Mouse (Mus musculus) embryonic facial prominence, embryonic 11.5 days (tissue): ENCODE measurements around the gene Mlh3. TPM values are rescaled to one million over a fixed set of nuclear protein-coding genes. Genes with fewer than 3 reads are reported as not detected.

ENCODE experiments used
- ATAC-seq: fragments of 200-750 bp; cut with Nextera tagmentation; replicated peaks from 2 replicates; pipeline ENCODE4 v1.8.0; 2017; ENCODE audit warnings: low read depth; ENCODE audit not compliant: insufficient number of reproducible peaks, low FRiP score, low TSS enrichment
- DNase-seq: peaks from one replicate; pipeline ENCODE4 v3.0.0-alpha.2; 2015; ENCODE audit warnings: low spot score
- H3K27ac ChIP-seq: fragments of 300-500 bp; sonication (generic); replicated peaks from 2 replicates; pipeline ENCODE4 v1.5.1; 2014; ENCODE audit warnings: mild to moderate bottlenecking, low read depth, low read length, control low read depth
- H3K27me3 ChIP-seq: fragments of 300-500 bp; sonication (generic); 2 replicates; pipeline ENCODE4 v1.6.1; 2014; ENCODE audit warnings: mild to moderate bottlenecking, low read length, moderate library complexity, mixed read lengths; ENCODE audit not compliant: control insufficient read depth, insufficient read depth
- H3K36me3 ChIP-seq: fragments of 300-500 bp; sonication (generic); replicated peaks from 2 replicates; pipeline ENCODE4 v1.6.1; 2014; ENCODE audit warnings: low read depth, mild to moderate bottlenecking, low read length, moderate library complexity, mixed read lengths; ENCODE audit not compliant: control insufficient read depth, insufficient read depth
- H3K4me1 ChIP-seq: fragments of 300-500 bp; sonication (generic); 2 replicates; pipeline ENCODE4 v1.6.1; 2014; ENCODE audit warnings: low read length, mixed read lengths; ENCODE audit not compliant: control insufficient read depth, insufficient read depth
- H3K4me2 ChIP-seq: fragments of 300-500 bp; sonication (generic); 2 replicates; pipeline ENCODE4 v1.6.1; 2014; ENCODE audit warnings: low read depth, mild to moderate bottlenecking, control low read depth, low read length, moderate library complexity
- H3K4me3 ChIP-seq: fragments of 300-500 bp; sonication (generic); 2 replicates; pipeline ENCODE4 v1.5.1; 2014; ENCODE audit warnings: low read depth, low read length, control low read depth
- H3K9ac ChIP-seq: fragments of 300-500 bp; sonication (generic); replicated peaks from 2 replicates; pipeline ENCODE4 v1.6.1; 2014; ENCODE audit warnings: mild to moderate bottlenecking, control low read depth, low read length
- H3K9me3 ChIP-seq: fragments of 300-500 bp; sonication (generic); replicated peaks from 2 replicates; pipeline ENCODE4 v1.6.1; 2016; ENCODE audit warnings: mild to moderate bottlenecking, low read length, inconsistent platforms, mixed read lengths; ENCODE audit not compliant: control insufficient read depth
- WGBS: fragments of 180-500 bp; shearing (Covaris S2); extraction: QIAGEN DNeasy Blood & Tissue Kit; methylation state at CpG from one replicate; pipeline ENCODE4 v1.1.7; 2014; 5-methylcytosine and 5-hydroxymethylcytosine counted together
- polyA plus RNA-seq: library from polyadenylated mRNA; unstranded; fragments of >200 nt; fragmentation: Nextera tagmentation; extraction: Ambion mirVana; gene quantifications from 2 replicates; pipeline ENCODE4 v1.2.1, GENCODE M21; 2014

Mlh3 gene
- polyA plus RNA-seq, 1 experiment from 2014 or later, result 9.5 TPM

DNA sequence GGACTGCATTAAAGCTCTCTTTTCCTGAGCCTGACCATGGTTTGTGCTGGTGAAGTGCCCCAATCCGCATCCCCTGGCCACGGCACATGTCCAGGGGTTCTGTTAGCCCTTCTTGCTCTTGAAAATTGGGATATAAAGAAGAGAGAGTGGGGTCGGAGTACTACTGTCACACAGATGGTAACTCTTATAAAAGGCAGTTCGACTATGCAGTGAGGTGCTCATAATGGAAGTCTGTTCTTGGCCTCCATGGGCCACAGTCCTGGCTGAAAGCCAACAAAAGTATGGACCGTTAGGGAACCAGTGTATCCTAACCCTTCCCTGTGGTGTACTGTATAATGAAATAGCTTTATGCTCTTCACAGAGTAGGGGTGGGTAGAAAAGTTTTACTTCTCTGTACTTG, 26.5 kb upstream of the Mlh3 start:
- WGBS, result 68% methylated on average over 5 of the region's 5 CpGs
- H3K36me3 ChIP-seq, result peaks cover 5% of the 10 kb centered on the region
- H3K27ac ChIP-seq, result no peak overlapping the region
- H3K4me3 ChIP-seq, result no peak overlapping the region
- no peaks in the 10 kb centered on the region for H3K4me1 ChIP-seq
- H3K4me2 ChIP-seq, result no peak overlapping the region
- H3K27me3 ChIP-seq, result no peaks in the 10 kb centered on the region
- no peak overlapping the region for H3K9ac ChIP-seq
- DNase-seq, result no peak
- no peaks in the 10 kb centered on the region for H3K9me3 ChIP-seq
- no peak for ATAC-seq

DNA sequence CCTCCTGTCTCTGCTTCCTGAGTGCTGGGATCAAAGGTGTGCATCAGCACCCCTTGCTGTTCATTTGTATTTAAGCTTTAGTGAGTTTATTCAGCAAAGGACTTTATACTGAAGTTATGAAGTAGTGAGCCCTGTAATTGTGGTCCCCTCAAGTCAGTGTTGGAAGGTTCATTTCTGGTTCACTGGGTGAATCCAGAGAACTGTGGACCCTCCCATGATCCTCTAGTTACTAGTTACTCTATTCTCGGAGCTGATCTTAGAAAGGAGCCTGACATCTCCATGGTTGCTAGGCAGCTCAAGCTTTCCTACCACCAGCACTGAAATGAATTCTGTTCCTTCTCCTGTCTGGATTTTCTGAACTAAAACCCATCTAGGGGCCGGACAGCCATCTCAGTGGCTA, 25.1 kb upstream of the Mlh3 start:
- H3K4me3 ChIP-seq, result no peak overlapping the region
- H3K36me3 ChIP-seq, result no peaks in the 10 kb centered on the region; the same call in 1 of the 2 replicates
- H3K9me3 ChIP-seq, result no peaks in the 10 kb centered on the region
- H3K4me2 ChIP-seq, result no peak overlapping the region
- no peak overlapping the region for H3K9ac ChIP-seq
- no peak for DNase-seq
- ATAC-seq, result no peak
- H3K4me1 ChIP-seq, result no peaks in the 10 kb centered on the region
- H3K27ac ChIP-seq, result no peak overlapping the region
- H3K27me3 ChIP-seq, result no peaks in the 10 kb centered on the region
- whole genome bisulfite sequencing, result 82% methylated on average over 2 of the region's 2 CpGs

DNA sequence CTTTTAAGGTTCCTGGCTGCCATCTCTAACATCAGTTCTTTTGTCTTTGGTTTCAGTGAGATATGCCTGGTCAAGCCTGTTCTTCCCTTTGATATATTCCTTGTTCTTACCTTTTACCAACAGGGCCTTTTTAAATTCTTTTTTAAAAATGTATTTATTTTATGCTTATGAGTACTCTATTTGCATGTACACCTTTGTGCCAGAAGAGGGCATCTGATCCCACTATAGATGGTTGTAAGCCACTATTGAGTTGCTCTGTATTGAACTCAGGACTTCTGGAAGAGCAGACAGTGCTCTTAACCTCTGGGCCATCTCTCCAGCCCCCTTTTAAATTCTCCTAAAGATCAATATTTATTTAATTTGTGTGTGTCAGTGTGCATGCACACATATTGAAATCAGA, 22.5 kb upstream of the Mlh3 start:
- DNase-seq (no peak), ATAC-seq (no peak)
- no peaks in the 10 kb centered on the region for H3K4me1 ChIP-seq
- H3K4me2 ChIP-seq, result no peak overlapping the region
- no peak overlapping the region for H3K9ac ChIP-seq
- H3K27ac ChIP-seq, result no peak overlapping the region
- no peaks in the 10 kb centered on the region for H3K27me3 ChIP-seq
- no peaks in the 10 kb centered on the region for H3K36me3 ChIP-seq
- H3K4me3 ChIP-seq, result no peak overlapping the region
- no peaks in the 10 kb centered on the region for H3K9me3 ChIP-seq

DNA sequence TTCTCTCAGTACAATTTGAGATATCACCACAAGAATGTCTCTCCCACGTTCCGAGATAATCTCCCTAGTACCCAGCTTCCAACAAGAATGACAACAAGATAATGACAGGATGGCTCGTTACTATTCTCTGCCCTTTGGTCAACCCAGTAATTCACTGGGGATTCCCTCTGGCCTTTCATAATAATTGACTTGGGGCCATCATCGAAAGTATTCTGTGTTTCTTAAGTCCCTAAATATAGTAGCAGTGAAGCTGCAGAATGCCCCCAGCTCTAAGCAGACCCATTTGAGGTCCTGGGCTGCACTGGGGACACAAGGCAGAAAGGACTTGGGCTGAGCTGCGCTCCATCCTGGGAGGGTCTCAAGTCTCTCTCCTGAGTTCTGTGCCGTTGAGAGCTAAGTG, 21.9 kb upstream of the Mlh3 start:
- no peaks in the 10 kb centered on the region for H3K36me3 ChIP-seq
- H3K27me3 ChIP-seq, result no peaks in the 10 kb centered on the region
- H3K4me1 ChIP-seq, result no peaks in the 10 kb centered on the region
- ATAC-seq (no peak), DNase-seq (no peak)
- WGBS, result 65% methylated on average over 6 of the region's 6 CpGs
- H3K4me2 ChIP-seq, result no peak overlapping the region
- H3K9me3 ChIP-seq, result no peaks in the 10 kb centered on the region
- H3K4me3 ChIP-seq, result no peak overlapping the region
- H3K27ac ChIP-seq, result no peak overlapping the region
- no peak overlapping the region for H3K9ac ChIP-seq

DNA sequence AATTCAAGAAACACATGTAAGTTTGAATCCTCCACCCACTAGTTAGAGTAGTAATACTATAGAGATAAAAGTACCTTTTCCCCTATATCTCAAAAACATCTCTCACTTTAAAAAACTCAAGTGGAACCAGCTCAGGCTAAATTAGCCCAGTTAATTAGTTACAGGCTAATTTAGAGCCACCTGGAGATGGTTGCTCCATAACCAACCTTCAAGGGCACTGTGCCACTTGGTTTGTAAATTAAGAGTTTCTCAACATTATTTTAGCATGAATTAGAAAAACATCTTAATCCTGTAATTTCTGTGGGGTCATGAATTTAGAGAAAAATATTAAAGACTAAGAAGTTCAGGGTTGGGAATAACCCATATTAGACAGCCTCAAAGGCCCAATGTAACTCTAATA, 21.1 kb upstream of the Mlh3 start:
- H3K4me1 ChIP-seq, result no peaks in the 10 kb centered on the region
- no peak overlapping the region for H3K4me3 ChIP-seq
- no peak for ATAC-seq
- no peak overlapping the region for H3K27ac ChIP-seq
- no peak overlapping the region for H3K9ac ChIP-seq
- H3K27me3 ChIP-seq, result no peaks in the 10 kb centered on the region
- no peak overlapping the region for H3K4me2 ChIP-seq
- no peaks in the 10 kb centered on the region for H3K36me3 ChIP-seq
- no peaks in the 10 kb centered on the region for H3K9me3 ChIP-seq
- no peak for DNase-seq

DNA sequence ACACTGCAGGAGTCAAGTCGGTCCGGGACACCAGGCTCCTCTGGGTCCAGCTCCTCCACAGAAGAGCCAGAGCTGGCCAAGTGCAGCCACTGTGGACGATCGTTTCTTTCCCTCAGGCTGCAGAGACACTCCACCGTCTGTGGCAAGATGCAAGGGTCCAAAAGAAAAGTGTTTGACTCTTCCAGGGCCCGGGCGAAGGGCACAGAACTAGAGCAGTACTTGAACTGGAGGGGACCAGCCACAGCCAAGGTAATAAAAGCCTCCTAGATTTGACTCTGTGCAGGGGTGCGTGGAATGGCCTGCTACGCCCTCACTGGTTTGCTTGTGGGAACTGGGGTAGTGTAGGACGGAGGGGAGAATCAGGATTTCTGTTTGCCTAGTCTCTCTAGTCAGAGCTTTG, 20.2 kb upstream of the Mlh3 start:
- ATAC-seq (no peak), DNase-seq (no peak)
- WGBS, result 81% methylated on average over 10 of the region's 10 CpGs

DNA sequence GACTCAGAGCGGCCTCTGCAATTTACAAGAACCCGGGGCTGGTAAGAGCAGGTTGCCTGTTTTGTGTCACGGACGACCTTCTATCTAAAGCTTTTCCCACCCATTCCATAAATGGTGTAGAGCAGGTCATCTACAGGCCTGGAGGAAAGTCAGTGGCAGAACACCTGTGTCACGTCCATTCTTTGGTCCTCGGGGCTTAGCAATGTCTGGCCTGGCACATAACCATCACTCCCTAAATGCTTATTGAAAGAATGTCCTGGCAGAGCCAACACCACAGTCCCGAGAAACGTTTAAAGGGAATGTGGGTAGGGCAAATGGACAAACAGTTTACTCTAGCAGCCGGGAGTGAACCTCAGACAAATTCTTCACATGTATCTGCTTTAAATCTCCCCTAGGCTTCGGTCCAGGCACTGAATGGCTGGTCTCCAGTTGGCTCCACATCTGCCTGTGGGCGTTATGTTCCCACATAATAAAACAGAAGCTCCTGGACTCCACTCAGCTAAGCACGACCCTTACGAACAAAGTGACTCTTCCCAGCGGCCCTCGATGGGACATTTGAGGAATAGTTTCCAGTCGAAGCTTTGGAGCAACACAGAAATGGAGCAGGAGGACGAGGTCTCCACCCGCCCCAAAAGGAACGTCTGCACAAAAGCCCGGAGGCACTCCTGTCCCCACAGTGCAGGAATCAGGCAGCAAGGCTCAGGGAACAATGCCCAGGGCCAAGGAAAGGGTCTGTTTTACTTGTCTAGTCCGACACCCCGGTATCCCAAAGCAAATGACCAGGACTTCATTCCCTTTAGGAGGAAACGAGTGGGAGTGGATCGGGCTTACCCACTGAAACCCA, 19.0 kb upstream of the Mlh3 start:
- Histone ChIP-seq H3K4me2 (peak overlapping the region; percentile 86), H3K27me3 (no peaks in the 10 kb centered on the region), H3K9ac (peak overlapping the region; percentile 55), H3K9me3 (no peaks in the 10 kb centered on the region), H3K36me3 (no peaks in the 10 kb centered on the region), H3K4me3 (peak overlapping the region; percentile 49; the same call in 1 of the 2 replicates), H3K4me1 (no peaks in the 10 kb centered on the region), H3K27ac (no peak overlapping the region)
- DNase-seq (no peak), ATAC-seq (no peak)
- WGBS, result 61% methylated on average over 24 of the region's 24 CpGs

More for the DNA sequence above, 20.2 kb upstream of the Mlh3 start:
- Histone ChIP-seq H3K4me1 (no peaks in the 10 kb centered on the region), H3K9me3 (no peaks in the 10 kb centered on the region), H3K4me3 (no peak overlapping the region), H3K27me3 (no peaks in the 10 kb centered on the region), H3K27ac (no peak overlapping the region), H3K36me3 (no peaks in the 10 kb centered on the region), H3K4me2 (no peak overlapping the region), H3K9ac (no peak overlapping the region)

DNA sequence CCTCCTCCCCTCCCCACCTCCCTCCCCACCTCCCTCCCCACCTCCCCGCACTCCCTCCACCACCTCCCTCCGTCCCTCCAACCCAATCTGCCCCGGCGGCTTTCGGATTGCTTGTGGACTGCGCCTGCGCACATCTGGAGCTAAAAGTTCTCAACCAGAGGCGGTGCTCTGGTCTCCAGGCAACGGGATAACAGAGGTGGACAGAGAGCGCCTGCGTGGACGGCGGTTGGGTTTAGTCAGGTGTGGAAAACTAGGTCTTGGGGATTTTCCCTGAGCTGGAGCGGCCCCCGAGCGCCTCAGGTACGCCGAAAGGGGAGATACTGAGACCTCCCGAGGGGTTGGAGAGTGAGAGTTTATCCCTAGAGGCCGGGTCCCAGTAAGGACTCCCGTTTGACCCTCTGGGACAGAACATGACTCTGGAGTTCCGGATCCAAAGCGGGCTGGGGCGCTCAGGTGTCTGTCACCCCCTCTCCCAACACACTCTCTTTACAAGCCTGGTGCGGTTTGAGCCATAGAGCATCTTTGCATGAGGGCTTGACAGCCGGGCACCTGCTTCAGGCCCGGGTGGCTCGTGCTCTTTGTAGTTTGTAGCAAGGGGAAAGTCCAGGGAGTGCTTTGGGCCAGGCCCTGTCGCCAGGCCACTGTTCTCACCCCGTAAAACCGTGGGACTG, 18.2 kb upstream of the Mlh3 start, which contains the start of gene Zc2hc1c:
Zc2hc1c (plus strand) TSS at position 106 of the 671 bp plus-strand sequence.
- H3K27me3 ChIP-seq, result no peaks in the 10 kb centered on the region
- peak within 1 kb of the TSS; percentile 86 for H3K4me2 ChIP-seq
- 2% methylated on average over 29 of the region's 31 CpGs for WGBS
- no peaks in the 10 kb centered on the region for H3K4me1 ChIP-seq
- no peaks in the 10 kb centered on the region for H3K36me3 ChIP-seq
- H3K9ac ChIP-seq, result peak within 1 kb of the TSS; percentile 55
- peak; percentile 97 for DNase-seq
- ATAC-seq, result peak; percentile 89
- H3K9me3 ChIP-seq, result no peaks in the 10 kb centered on the region
- H3K27ac ChIP-seq, result no peak within 1 kb of the TSS
- peak within 1 kb of the TSS; percentile 49 for H3K4me3 ChIP-seq
